Mouse (Mus musculus) neural tube, embryonic 12.5 days (tissue): ENCODE measurements around the gene Lrrc29. TPM values are rescaled to one million over a fixed set of nuclear protein-coding genes. Genes with fewer than 3 reads are reported as not detected.

ENCODE experiments used
- ATAC-seq: fragments of 200-750 bp; cut with Nextera tagmentation; 2 replicates; pipeline ENCODE4 v1.8.0; 2017; ENCODE audit warnings: low read depth, mild to moderate bottlenecking, moderate TSS enrichment, moderate library complexity; ENCODE audit not compliant: low FRiP score
- H3K27ac ChIP-seq: fragments of 300-500 bp; sonication (generic); 2 replicates; pipeline ENCODE4 v1.5.1; 2016
- H3K27me3 ChIP-seq: fragments of 300-500 bp; sonication (generic); replicated peaks from 2 replicates; pipeline ENCODE4 v1.6.1; 2016; ENCODE audit warnings: mild to moderate bottlenecking
- H3K36me3 ChIP-seq: fragments of 300-500 bp; sonication (generic); 2 replicates; pipeline ENCODE4 v1.6.1; 2016; ENCODE audit warnings: mild to moderate bottlenecking
- H3K4me1 ChIP-seq: fragments of 300-500 bp; sonication (generic); 2 replicates; pipeline ENCODE4 v1.6.1; 2016
- H3K4me2 ChIP-seq: fragments of 300-500 bp; sonication (generic); replicated peaks from 2 replicates; pipeline ENCODE4 v1.6.1; 2016; ENCODE audit warnings: mild to moderate bottlenecking
- H3K4me3 ChIP-seq: fragments of 300-500 bp; sonication (generic); 2 replicates; pipeline ENCODE4 v1.5.1; 2016
- H3K9ac ChIP-seq: fragments of 300-500 bp; sonication (generic); 2 replicates; pipeline ENCODE4 v1.6.1; 2016; ENCODE audit warnings: mild to moderate bottlenecking
- H3K9me3 ChIP-seq: fragments of 300-500 bp; sonication (generic); 2 replicates; pipeline ENCODE4 v1.6.1; 2016; ENCODE audit warnings: mild to moderate bottlenecking
- WGBS: fragments of 180-500 bp; shearing (Covaris S2); methylation state at CpG from one replicate; pipeline ENCODE4 v1.1.7; 2016; 5-methylcytosine and 5-hydroxymethylcytosine counted together
- polyA plus RNA-seq: library from polyadenylated mRNA; unstranded; fragments of >200 nt; fragmentation: Nextera tagmentation; extraction: Ambion mirVana; gene quantifications from 2 replicates; pipeline ENCODE4 v1.2.1, GENCODE M21; 2016

Gene Lrrc29
- 1.2 and 1.3 TPM in 2 replicates for polyA plus RNA-seq

- Histone ChIP-seq H3K36me3 (peaks cover 46% of the 10 kb centered on the region), H3K9me3 (no peaks in the 10 kb centered on the region), H3K9ac (peak within 1 kb of the TSS; percentile 80), H3K4me2 (peak within 1 kb of the TSS; percentile 82), H3K27ac (0 out of 2 replicates have a peak within 1 kb of the TSS, but pooled peaks have one; percentile 43), H3K4me1 (peaks cover 21% of the 10 kb centered on the region), H3K27me3 (no peaks in the 10 kb centered on the region), H3K4me3 (peak within 1 kb of the TSS; percentile 70)
- WGBS: under 1% methylated on average over 36 of the region's 36 CpGs
- peak; percentile 92 for ATAC-seq
Observed at GRCm38 (mm10) chr8:105326141-105326672, at the start of gene Lrrc29, which contains the start of gene Tmem208. Lrrc29 (minus strand) TSS chr8:105326278. Tmem208 (plus strand) TSS chr8:105326354.

- 30% methylated on average over 33 of the region's 33 CpGs for WGBS
Observed at GRCm38 (mm10) chr8:105374513-105374966, 48.5 kb upstream of the Lrrc29 start.

GRCm38 (mm10) chr8:105373032-105373431, 47.0 kb upstream of the Lrrc29 start, which contains the start of gene Plekhg4:
Plekhg4 (plus strand) TSS chr8:105373274.
- Histone ChIP-seq H3K4me2 (peak within 1 kb of the TSS; percentile 53; the same call in 1 of the 2 replicates), H3K4me1 (no peaks in the 10 kb centered on the region), H3K36me3 (peaks cover 7% of the 10 kb centered on the region; the same call in 1 of the 2 replicates), H3K4me3 (no peak within 1 kb of the TSS), H3K9ac (no peak within 1 kb of the TSS), H3K27me3 (no peaks in the 10 kb centered on the region), H3K9me3 (no peaks in the 10 kb centered on the region; the same call in 1 of the 2 replicates), H3K27ac (no peak within 1 kb of the TSS; the same call in 1 of the 2 replicates)
- WGBS: 65% methylated on average over 2 of the region's 2 CpGs
- ATAC-seq: no peak

More at GRCm38 (mm10) chr8:105374513-105374966, 48.5 kb upstream of the Lrrc29 start:
- no peak overlapping the region for H3K9ac ChIP-seq
- H3K36me3 ChIP-seq: no peaks in the 10 kb centered on the region
- H3K4me2 ChIP-seq: peak overlapping the region; percentile 53
- no peak overlapping the region for H3K27ac ChIP-seq
- ATAC-seq: 0 out of 2 replicates have a peak, but pooled peaks have one; percentile 42
- 0 out of 2 replicates have a peak overlapping the region, but pooled peaks have one; percentile 9 for H3K4me3 ChIP-seq
- peaks cover 6% of the 10 kb centered on the region; the same call in 1 of the 2 replicates for H3K4me1 ChIP-seq
- no peaks in the 10 kb centered on the region for H3K27me3 ChIP-seq
- H3K9me3 ChIP-seq: no peaks in the 10 kb centered on the region; the same call in 1 of the 2 replicates

GRCm38 (mm10) chr8:105372473-105372872, 46.4 kb upstream of the Lrrc29 start:
- Histone ChIP-seq H3K4me1 (no peaks in the 10 kb centered on the region), H3K4me3 (no peak overlapping the region), H3K27ac (no peak overlapping the region), H3K9me3 (no peaks in the 10 kb centered on the region; the same call in 1 of the 2 replicates), H3K9ac (no peak overlapping the region), H3K36me3 (peaks cover 10% of the 10 kb centered on the region; the same call in 1 of the 2 replicates), H3K27me3 (no peaks in the 10 kb centered on the region), H3K4me2 (no peak overlapping the region)
- ATAC-seq: no peak
- 84% methylated on average over 9 of the region's 9 CpGs for WGBS

GRCm38 (mm10) chr8:105367107-105367506, 41.0 kb upstream of the Lrrc29 start:
- Histone ChIP-seq H3K9ac (no peak overlapping the region), H3K27ac (no peak overlapping the region), H3K4me3 (no peak overlapping the region), H3K27me3 (no peaks in the 10 kb centered on the region), H3K36me3 (peaks cover 10% of the 10 kb centered on the region), H3K9me3 (no peaks in the 10 kb centered on the region), H3K4me2 (no peak overlapping the region), H3K4me1 (no peaks in the 10 kb centered on the region)
- 69% methylated on average over 2 of the region's 2 CpGs for WGBS
- no peak for ATAC-seq

- H3K4me3 ChIP-seq: no peak overlapping the region
- WGBS: 76% methylated on average over 12 of the region's 12 CpGs
- no peaks in the 10 kb centered on the region for H3K4me1 ChIP-seq
- H3K27me3 ChIP-seq: no peaks in the 10 kb centered on the region
- no peaks in the 10 kb centered on the region; the same call in 1 of the 2 replicates for H3K36me3 ChIP-seq
- H3K9me3 ChIP-seq: no peaks in the 10 kb centered on the region
- no peak overlapping the region for H3K27ac ChIP-seq
- H3K9ac ChIP-seq: no peak overlapping the region
- H3K4me2 ChIP-seq: no peak overlapping the region
- no peak for ATAC-seq
Observed at GRCm38 (mm10) chr8:105361751-105362702, 35.9 kb upstream of the Lrrc29 start.

- ATAC-seq: no peak
- no peaks in the 10 kb centered on the region for H3K27me3 ChIP-seq
- H3K36me3 ChIP-seq: 0 out of 2 replicates have a peak, but pooled peaks cover 6% of the 10 kb centered on the region
- H3K9me3 ChIP-seq: no peaks in the 10 kb centered on the region
- H3K4me1 ChIP-seq: no peaks in the 10 kb centered on the region
- no peak overlapping the region for H3K9ac ChIP-seq
- no peak overlapping the region for H3K4me2 ChIP-seq
- 53% methylated on average over 4 of the region's 4 CpGs for WGBS
- no peak overlapping the region for H3K4me3 ChIP-seq
- H3K27ac ChIP-seq: no peak overlapping the region
Observed at GRCm38 (mm10) chr8:105359646-105360045, 33.6 kb upstream of the Lrrc29 start.

GRCm38 (mm10) chr8:105359208-105359607, 33.1 kb upstream of the Lrrc29 start:
- 75% methylated on average over 15 of the region's 15 CpGs for WGBS

GRCm38 (mm10) chr8:105356681-105357080, 30.6 kb upstream of the Lrrc29 start:
- no peaks in the 10 kb centered on the region for H3K27me3 ChIP-seq
- 0 out of 2 replicates have a peak, but pooled peaks cover 6% of the 10 kb centered on the region for H3K36me3 ChIP-seq
- H3K27ac ChIP-seq: no peak overlapping the region
- H3K9me3 ChIP-seq: no peaks in the 10 kb centered on the region
- no peak overlapping the region for H3K9ac ChIP-seq
- no peaks in the 10 kb centered on the region for H3K4me1 ChIP-seq
- H3K4me2 ChIP-seq: no peak overlapping the region
- H3K4me3 ChIP-seq: no peak overlapping the region
- 88% methylated on average over 14 of the region's 14 CpGs for WGBS
- ATAC-seq: no peak

More at GRCm38 (mm10) chr8:105359208-105359607, 33.1 kb upstream of the Lrrc29 start:
- no peak for ATAC-seq
- H3K27ac ChIP-seq: no peak overlapping the region
- H3K4me2 ChIP-seq: no peak overlapping the region
- H3K9ac ChIP-seq: no peak overlapping the region
- no peaks in the 10 kb centered on the region for H3K27me3 ChIP-seq
- H3K9me3 ChIP-seq: no peaks in the 10 kb centered on the region
- H3K4me3 ChIP-seq: no peak overlapping the region
- no peaks in the 10 kb centered on the region for H3K4me1 ChIP-seq
- H3K36me3 ChIP-seq: 0 out of 2 replicates have a peak, but pooled peaks cover 6% of the 10 kb centered on the region

GRCm38 (mm10) chr8:105355179-105356024, 29.3 kb upstream of the Lrrc29 start:
- ATAC-seq: no peak
- H3K4me2 ChIP-seq: no peak overlapping the region
- 67% methylated on average over 26 of the region's 26 CpGs for WGBS
- no peak overlapping the region for H3K4me3 ChIP-seq
- peaks cover 3% of the 10 kb centered on the region; the same call in 1 of the 2 replicates for H3K4me1 ChIP-seq
- H3K36me3 ChIP-seq: 0 out of 2 replicates have a peak, but pooled peaks cover 6% of the 10 kb centered on the region
- no peaks in the 10 kb centered on the region for H3K27me3 ChIP-seq
- no peaks in the 10 kb centered on the region for H3K9me3 ChIP-seq
- H3K27ac ChIP-seq: no peak overlapping the region
- no peak overlapping the region for H3K9ac ChIP-seq

- H3K27ac ChIP-seq: no peak overlapping the region
- no peak overlapping the region for H3K9ac ChIP-seq
- H3K4me2 ChIP-seq: no peak overlapping the region
- H3K4me1 ChIP-seq: peaks cover 11% of the 10 kb centered on the region
- 0 out of 2 replicates have a peak, but pooled peaks cover 6% of the 10 kb centered on the region for H3K36me3 ChIP-seq
- H3K4me3 ChIP-seq: no peak overlapping the region
- H3K9me3 ChIP-seq: no peaks in the 10 kb centered on the region
- no peak for ATAC-seq
- WGBS: 81% methylated on average over 4 of the region's 4 CpGs
- no peaks in the 10 kb centered on the region for H3K27me3 ChIP-seq
Observed at GRCm38 (mm10) chr8:105354549-105354948, 28.5 kb upstream of the Lrrc29 start.
